Mouse (Mus musculus) forebrain, embryonic 11.5 days (tissue): ENCODE measurements around the gene Atp13a3. TPM values are rescaled to one million over a fixed set of nuclear protein-coding genes. Genes with fewer than 3 reads are reported as not detected.

ENCODE experiments used
- ATAC-seq: fragments of 200-750 bp; cut with Nextera tagmentation; replicated peaks from 2 replicates; pipeline ENCODE4 v1.8.0; 2017; ENCODE audit warnings: moderate TSS enrichment; ENCODE audit not compliant: low FRiP score
- DNase-seq: peaks from one replicate; pipeline ENCODE4 v3.0.0-alpha.2; 2017; ENCODE audit warnings: low spot score
- H3K27ac ChIP-seq: fragments of 300-500 bp; sonication (generic); 2 replicates; pipeline ENCODE4 v1.5.1; 2014; ENCODE audit warnings: low read depth, low read length
- H3K27me3 ChIP-seq: fragments of 300-500 bp; sonication (generic); 2 replicates; pipeline ENCODE4 v1.6.1; 2014; ENCODE audit warnings: mild to moderate bottlenecking, low read length, mixed read lengths; ENCODE audit not compliant: control insufficient read depth, insufficient read depth
- H3K36me3 ChIP-seq: fragments of 300-500 bp; sonication (generic); 2 replicates; pipeline ENCODE4 v1.6.1; 2014; ENCODE audit warnings: mild to moderate bottlenecking, low read length, moderate library complexity, mixed read lengths; ENCODE audit not compliant: control insufficient read depth, insufficient read depth
- H3K4me1 ChIP-seq: fragments of 300-500 bp; sonication (generic); replicated peaks from 2 replicates; pipeline ENCODE4 v1.6.1; 2014; ENCODE audit warnings: low read length, mixed read lengths; ENCODE audit not compliant: control insufficient read depth, insufficient read depth
- H3K4me2 ChIP-seq: fragments of 300-500 bp; sonication (generic); 2 replicates; pipeline ENCODE4 v1.6.1; 2014; ENCODE audit warnings: low read depth, mild to moderate bottlenecking, low read length, moderate library complexity, mixed read lengths; ENCODE audit not compliant: severe bottlenecking
- H3K4me3 ChIP-seq: fragments of 300-500 bp; sonication (generic); 2 replicates; pipeline ENCODE4 v1.5.1; 2014; ENCODE audit warnings: low read depth, low read length
- H3K9ac ChIP-seq: fragments of 300-500 bp; sonication (generic); 2 replicates; pipeline ENCODE4 v1.6.1; 2014; ENCODE audit warnings: low read length
- H3K9me3 ChIP-seq: fragments of 300-500 bp; sonication (generic); 2 replicates; pipeline ENCODE4 v1.6.1; 2016; ENCODE audit warnings: low read length, mixed read lengths; ENCODE audit not compliant: control insufficient read depth
- WGBS: fragments of 180-500 bp; shearing (Covaris S2); extraction: QIAGEN DNeasy Blood & Tissue Kit; methylation state at CpG from one replicate; pipeline ENCODE4 v1.1.7; 2014; 5-methylcytosine and 5-hydroxymethylcytosine counted together
- polyA plus RNA-seq: library from polyadenylated mRNA; unstranded; fragments of >200 nt; fragmentation: Nextera tagmentation; extraction: Ambion mirVana; gene quantifications from 2 replicates; pipeline ENCODE4 v1.2.1, GENCODE M21; 2014

Gene Atp13a3
- polyA plus RNA-seq, 1 experiment from 2014 or later: 15.5 TPM

- Histone ChIP-seq H3K36me3 (no peaks in the 10 kb centered on the region), H3K9me3 (no peaks in the 10 kb centered on the region), H3K4me3 (no peak overlapping the region), H3K4me2 (no peak overlapping the region), H3K27ac (no peak overlapping the region), H3K27me3 (no peaks in the 10 kb centered on the region), H3K9ac (no peak overlapping the region), H3K4me1 (no peaks in the 10 kb centered on the region)
- 92% methylated on average over 4 of the region's 4 CpGs for WGBS
- no peak for ATAC-seq
- no peak for DNase-seq
These were observed 35.6 kb upstream of the Atp13a3 start for GRCm38 (mm10) chr16:30441409-30441808.

- no peaks in the 10 kb centered on the region for H3K9me3 ChIP-seq
- H3K4me2 ChIP-seq: no peak overlapping the region
- H3K27ac ChIP-seq: no peak overlapping the region
- DNase-seq (no peak), ATAC-seq (no peak)
- no peaks in the 10 kb centered on the region for H3K27me3 ChIP-seq
- WGBS: 79% methylated on average over 5 of the region's 5 CpGs
- no peaks in the 10 kb centered on the region for H3K4me1 ChIP-seq
- H3K4me3 ChIP-seq: no peak overlapping the region
- H3K36me3 ChIP-seq: no peaks in the 10 kb centered on the region
- H3K9ac ChIP-seq: no peak overlapping the region
These were observed 34.1 kb upstream of the Atp13a3 start for GRCm38 (mm10) chr16:30439841-30440240.

GRCm38 (mm10) chr16:30439411-30439810 is 33.6 kb upstream of the Atp13a3 start:
- Histone ChIP-seq H3K36me3 (no peaks in the 10 kb centered on the region), H3K27me3 (no peaks in the 10 kb centered on the region), H3K9ac (no peak overlapping the region), H3K27ac (no peak overlapping the region), H3K9me3 (no peaks in the 10 kb centered on the region), H3K4me3 (no peak overlapping the region), H3K4me1 (no peaks in the 10 kb centered on the region), H3K4me2 (no peak overlapping the region)
- DNase-seq (no peak), ATAC-seq (no peak)
- WGBS: 89% methylated on average over 6 of the region's 6 CpGs

GRCm38 (mm10) chr16:30436276-30436675 is 30.5 kb upstream of the Atp13a3 start:
- H3K9ac ChIP-seq: no peak overlapping the region
- no peaks in the 10 kb centered on the region for H3K9me3 ChIP-seq
- no peaks in the 10 kb centered on the region for H3K36me3 ChIP-seq
- WGBS: 85% methylated on average over 7 of the region's 7 CpGs
- no peak overlapping the region for H3K27ac ChIP-seq
- H3K4me1 ChIP-seq: no peaks in the 10 kb centered on the region
- DNase-seq (no peak), ATAC-seq (no peak)
- no peaks in the 10 kb centered on the region for H3K27me3 ChIP-seq
- H3K4me3 ChIP-seq: no peak overlapping the region
- no peak overlapping the region for H3K4me2 ChIP-seq

GRCm38 (mm10) chr16:30435393-30435792 is 29.6 kb upstream of the Atp13a3 start:
- ATAC-seq (no peak), DNase-seq (no peak)
- H3K27me3 ChIP-seq: no peaks in the 10 kb centered on the region
- H3K4me3 ChIP-seq: no peak overlapping the region
- no peaks in the 10 kb centered on the region for H3K9me3 ChIP-seq
- no peaks in the 10 kb centered on the region for H3K36me3 ChIP-seq
- no peak overlapping the region for H3K9ac ChIP-seq
- H3K4me2 ChIP-seq: no peak overlapping the region
- no peak overlapping the region for H3K27ac ChIP-seq
- 84% methylated on average over 4 of the region's 4 CpGs for WGBS
- H3K4me1 ChIP-seq: no peaks in the 10 kb centered on the region

GRCm38 (mm10) chr16:30433148-30433547 is 27.4 kb upstream of the Atp13a3 start:
- Histone ChIP-seq H3K36me3 (no peaks in the 10 kb centered on the region), H3K4me2 (no peak overlapping the region), H3K27ac (no peak overlapping the region), H3K4me3 (no peak overlapping the region), H3K9ac (no peak overlapping the region), H3K9me3 (no peaks in the 10 kb centered on the region), H3K4me1 (no peaks in the 10 kb centered on the region), H3K27me3 (no peaks in the 10 kb centered on the region)
- ATAC-seq (no peak), DNase-seq (no peak)
- 86% methylated on average over 3 of the region's 3 CpGs for WGBS

GRCm38 (mm10) chr16:30432111-30432510 is 26.3 kb upstream of the Atp13a3 start:
- no peaks in the 10 kb centered on the region for H3K36me3 ChIP-seq
- H3K4me3 ChIP-seq: no peak overlapping the region
- ATAC-seq: no peak
- no peak overlapping the region for H3K9ac ChIP-seq
- no peak for DNase-seq
- no peak overlapping the region for H3K4me2 ChIP-seq
- H3K27me3 ChIP-seq: no peaks in the 10 kb centered on the region
- H3K9me3 ChIP-seq: no peaks in the 10 kb centered on the region
- WGBS: 93% methylated on average over 2 of the region's 2 CpGs
- no peaks in the 10 kb centered on the region for H3K4me1 ChIP-seq
- no peak overlapping the region for H3K27ac ChIP-seq

- no peaks in the 10 kb centered on the region for H3K4me1 ChIP-seq
- H3K9ac ChIP-seq: no peak overlapping the region
- no peaks in the 10 kb centered on the region for H3K9me3 ChIP-seq
- WGBS: 91% methylated on average over 2 of the region's 2 CpGs
- no peak for ATAC-seq
- H3K27ac ChIP-seq: no peak overlapping the region
- no peak overlapping the region for H3K4me3 ChIP-seq
- H3K4me2 ChIP-seq: no peak overlapping the region
- no peak for DNase-seq
- H3K27me3 ChIP-seq: no peaks in the 10 kb centered on the region
- no peaks in the 10 kb centered on the region for H3K36me3 ChIP-seq
These were observed 24.8 kb upstream of the Atp13a3 start for GRCm38 (mm10) chr16:30430512-30431088.

- DNase-seq (no peak), ATAC-seq (no peak)
- Histone ChIP-seq H3K36me3 (no peaks in the 10 kb centered on the region), H3K9ac (no peak overlapping the region), H3K9me3 (no peaks in the 10 kb centered on the region), H3K27ac (no peak overlapping the region), H3K4me1 (no peaks in the 10 kb centered on the region), H3K4me2 (no peak overlapping the region), H3K27me3 (no peaks in the 10 kb centered on the region), H3K4me3 (no peak overlapping the region)
- WGBS: 81% methylated on average over 4 of the region's 4 CpGs
These were observed 23.0 kb upstream of the Atp13a3 start for GRCm38 (mm10) chr16:30428753-30429260.
